ENCODE assay signal across 28 mouse cellular contexts in genomic region chr8:102518446-102518845, GRCm38 (mm10).
"Had no signal": no experiment of that assay in that cellular context is flagged by ENCODE, and none has a peak within 500 bp of the region (broad histone marks: within the 10 kb centered on the region; RNA-seq: fewer than 3 reads in every experiment).

No protein-coding gene starts in this region.

- ATAC-seq: forebrain, embryonic 13.5 days; forebrain, embryonic 14.5 days; forebrain, embryonic 15.5 days; forebrain, embryonic 16.5 days; forebrain, postnatal 0 days had no signal

- H3K9ac ChIP-seq: embryonic facial prominence, embryonic 12.5 days; embryonic facial prominence, embryonic 13.5 days; embryonic facial prominence, embryonic 15.5 days; forebrain, embryonic 12.5 days; forebrain, embryonic 13.5 days; forebrain, embryonic 15.5 days; forebrain, postnatal 0 days had no signal

- H3K9me3 ChIP-seq: embryonic facial prominence, embryonic 10.5 days; embryonic facial prominence, embryonic 12.5 days; embryonic facial prominence, embryonic 13.5 days; embryonic facial prominence, embryonic 15.5 days; forebrain, embryonic 10.5 days; forebrain, embryonic 12.5 days; forebrain, embryonic 13.5 days; forebrain, embryonic 15.5 days had no signal

- H3K4me1 ChIP-seq: embryonic facial prominence, embryonic 12.5 days; embryonic facial prominence, embryonic 13.5 days; embryonic facial prominence, embryonic 15.5 days; forebrain, embryonic 15.5 days had no signal

- H3K27me3 ChIP-seq: embryonic facial prominence, embryonic 12.5 days; embryonic facial prominence, embryonic 13.5 days; embryonic facial prominence, embryonic 15.5 days; forebrain, embryonic 12.5 days; forebrain, embryonic 13.5 days; forebrain, embryonic 15.5 days had no signal

- H3K36me3 ChIP-seq: embryonic facial prominence, embryonic 10.5 days; embryonic facial prominence, embryonic 12.5 days; embryonic facial prominence, embryonic 13.5 days; embryonic facial prominence, embryonic 15.5 days; forebrain, embryonic 10.5 days; forebrain, embryonic 12.5 days; forebrain, embryonic 15.5 days had no signal

- DNase-seq: cerebellum, adult 8-10 months; cerebellum, adult 9-10 months; cerebellum, adult 9-11 months; cerebellum, postnatal 10 days; cerebellum, postnatal 14 days; cerebellum, postnatal 25 days; cerebellum, postnatal 36 days; embryo, embryonic 11 days; forebrain, postnatal 0 days; gastrocnemius, adult 2 months; gastrocnemius, postnatal 10 days; gastrocnemius, postnatal 14 days; gastrocnemius, postnatal 25 days; gastrocnemius, postnatal 36 days; heart, adult 11 months; heart, adult 18-20 months; heart, adult 2 months had no signal

- H3K4me2 ChIP-seq: embryonic facial prominence, embryonic 12.5 days; embryonic facial prominence, embryonic 13.5 days; embryonic facial prominence, embryonic 15.5 days; forebrain, embryonic 12.5 days; forebrain, embryonic 13.5 days; forebrain, embryonic 15.5 days had no signal

- H3K27ac ChIP-seq: embryonic facial prominence, embryonic 10.5 days; embryonic facial prominence, embryonic 12.5 days; embryonic facial prominence, embryonic 13.5 days; embryonic facial prominence, embryonic 15.5 days; forebrain, embryonic 10.5 days; forebrain, embryonic 12.5 days; forebrain, embryonic 13.5 days; forebrain, embryonic 15.5 days; gastrocnemius, adult 2 months; heart, adult 2 months had no signal

- H3K4me3 ChIP-seq: embryonic facial prominence, embryonic 10.5 days; embryonic facial prominence, embryonic 12.5 days; embryonic facial prominence, embryonic 13.5 days; embryonic facial prominence, embryonic 15.5 days; erythroblast, embryonic 14.5 days; forebrain, embryonic 10.5 days; forebrain, embryonic 12.5 days; forebrain, embryonic 13.5 days; forebrain, embryonic 15.5 days; gastrocnemius, adult 2 months; heart, adult 2 months had no signal
